In the genomic region with DNA sequence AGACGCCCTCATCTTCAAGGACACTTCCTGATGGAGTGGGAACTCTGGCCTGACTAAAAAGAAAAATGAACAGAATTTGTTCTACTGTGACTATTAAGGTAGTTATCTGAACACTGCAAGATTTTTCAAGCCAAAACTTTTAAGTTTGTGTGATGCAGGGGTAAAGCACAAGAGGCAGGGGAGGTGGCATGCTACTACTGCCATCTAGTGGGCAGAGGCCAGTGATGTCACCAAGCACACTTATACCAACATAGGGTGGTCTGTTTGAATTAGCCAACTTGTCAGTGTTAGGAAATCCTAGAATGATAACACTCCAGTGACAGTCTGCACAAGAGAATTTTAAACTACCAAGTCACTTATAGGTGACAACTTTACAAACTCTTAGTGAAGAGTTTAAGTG, we compare ENCODE assay signal across 9 mouse cellular contexts. TPM values are rescaled to one million over a fixed set of nuclear protein-coding genes. Genes with fewer than 3 reads are reported as not detected.
DNase-seq lines count a peak whose midpoint lies in the region; ATAC-seq and TF ChIP-seq lines count a peak whose summit lies in the region.
"Had no signal": no experiment of that assay in that cellular context is flagged by ENCODE, and none has a peak within 500 bp of the region (broad histone marks: within the 10 kb centered on the region; RNA-seq: fewer than 3 reads in every experiment).

No protein-coding gene starts in this region.

- H3K4me3 ChIP-seq in kidney, embryonic 14.5 days (ENCODE audit: low read length), result no peak overlapping the region
- H3K4me3 ChIP-seq in thymus, adult 2 months (ENCODE audit: control insufficient read depth, insufficient read depth, low read length), result no peak overlapping the region
- H3K4me3 ChIP-seq: limb, embryonic 13.5 days had no signal

- no peaks in the 10 kb centered on the region for H3K9me3 ChIP-seq in kidney, embryonic 14.5 days (ENCODE audit: control insufficient read depth, low read length)
- H3K9me3 ChIP-seq: limb, embryonic 13.5 days had no signal

- no peak for TF ChIP-seq POLR2A in thymus, adult 2 months (IDR thresholded peaks at IDR 0.05; ENCODE audit: control insufficient read depth, extremely low read depth, insufficient read depth, low read length, poor library complexity)

- 89% methylated on average over 1 of the region's 1 CpGs for WGBS in kidney, embryonic 14.5 days
- WGBS in thymus, adult 2 months, result 89% methylated on average over 1 of the region's 1 CpGs

- peaks cover 62% of the 10 kb centered on the region for H3K36me3 ChIP-seq in kidney, embryonic 14.5 days (ENCODE audit: control insufficient read depth, insufficient read depth, low read length)
- H3K36me3 ChIP-seq in thymus, adult 2 months (ENCODE audit: control insufficient read depth, insufficient read depth, low read length), result peaks cover 68% of the 10 kb centered on the region

- no peaks in the 10 kb centered on the region for H3K27me3 ChIP-seq in kidney, embryonic 14.5 days (ENCODE audit: control insufficient read depth, insufficient read depth, low read length)
- no peaks in the 10 kb centered on the region for H3K27me3 ChIP-seq in thymus, adult 2 months (ENCODE audit: control insufficient read depth, insufficient read depth, low read length)
- H3K27me3 ChIP-seq: limb, embryonic 13.5 days had no signal

- H3K27ac ChIP-seq in kidney, embryonic 14.5 days (ENCODE audit: low read depth, low read length), result no peak overlapping the region
- no peak overlapping the region for H3K27ac ChIP-seq in thymus, adult 2 months (ENCODE audit: control insufficient read depth, insufficient read depth, low read length)
- H3K27ac ChIP-seq: limb, embryonic 13.5 days had no signal

- no peak overlapping the region for H3K4me2 ChIP-seq in kidney, embryonic 14.5 days (replicated peaks; ENCODE audit: low read depth, low read length)
- H3K4me2 ChIP-seq: limb, embryonic 13.5 days had no signal

- H3K4me1 ChIP-seq in kidney, embryonic 14.5 days (ENCODE audit: control insufficient read depth, insufficient read depth, low read length), result no peaks in the 10 kb centered on the region
- H3K4me1 ChIP-seq in thymus, adult 2 months (replicated peaks; ENCODE audit: control insufficient read depth, insufficient read depth, low read length), result peaks cover 7% of the 10 kb centered on the region

- H3K9ac ChIP-seq in kidney, embryonic 14.5 days (ENCODE audit: low read depth, low read length), result no peak overlapping the region
- H3K9ac ChIP-seq: limb, embryonic 13.5 days had no signal

- intact Hi-C loops in gastrocnemius, postnatal 14 days (cut with DNase I; ENCODE audit: low total_unique reads), result no loop called here
- intact Hi-C loops in gastrocnemius, postnatal 36 days (cut with DNase I), result no loop called here

- peak; percentile 22 for DNase-seq in gastrocnemius, postnatal 14 days
- no peak for DNase-seq in gastrocnemius, postnatal 36 days
- peak; percentile 77 for DNase-seq in 3T3-L1 (ENCODE audit: low read depth, low spot score)
- DNase-seq in MN1 (ENCODE audit: low spot score), result peak; percentile 73
- DNase-seq in embryo, embryonic 10 days (ENCODE audit: low spot score), result peak; percentile 80
- peak; percentile 64 for DNase-seq in lung, postnatal 36 days
- DNase-seq in thymus, adult 2 months, result peak; percentile 62

- ATAC-seq in kidney, embryonic 14.5 days (ENCODE audit: low FRiP score, low TSS enrichment), result peak; percentile 68; the same call in 1 of the 2 replicates

- TF ChIP-seq CTCF in thymus, adult 2 months (IDR thresholded peaks at IDR 0.05; ENCODE audit: borderline replicate concordance, control insufficient read depth, extremely low read depth, insufficient read depth, low read length, poor library complexity), result no peak

RNA-seq across cellular contexts. Expression of a gene that starts 6.7 kb away (rescaled TPM):
- total RNA-seq in gastrocnemius, postnatal 14 days (2021), result 10 to 100 TPM; 40.3 to 46.7 TPM
- 10 to 100 TPM; 36.0 to 47.5 TPM for total RNA-seq in gastrocnemius, postnatal 36 days (2021)
- 342 and 399 TPM in 2 replicates for polyA plus RNA-seq in kidney, embryonic 14.5 days (2014; fragmentation: Nextera tagmentation; extraction: Ambion mirVana)
- polyA plus RNA-seq in thymus, adult 2 months (2012; rRNA removed), result 122 and 134 TPM in 2 replicates

RNA-seq across cellular contexts. Expression of a gene that starts 7.0 kb away (rescaled TPM):
- 10 to 100 TPM; 18.8 to 23.9 TPM for total RNA-seq in gastrocnemius, postnatal 14 days (2021)
- 10 to 100 TPM; 16.7 to 17.7 TPM for total RNA-seq in gastrocnemius, postnatal 36 days (2021)
- polyA plus RNA-seq in kidney, embryonic 14.5 days (2014; fragmentation: Nextera tagmentation; extraction: Ambion mirVana), result 18.9 and 33.0 TPM in 2 replicates
- polyA plus RNA-seq in thymus, adult 2 months (2012; rRNA removed), result 199 and 252 TPM in 2 replicates

RNA-seq across cellular contexts. Expression of a gene that starts 18.3 kb away (rescaled TPM):
- not detected for total RNA-seq in gastrocnemius, postnatal 14 days (2021)
- not detected for total RNA-seq in gastrocnemius, postnatal 36 days (2021)
- polyA plus RNA-seq in kidney, embryonic 14.5 days (2014; fragmentation: Nextera tagmentation; extraction: Ambion mirVana), result not detected in 2 replicates
- 0.04 TPM in 1 of 2 replicates, not detected in the other for polyA plus RNA-seq in thymus, adult 2 months (2012; rRNA removed)

RNA-seq across cellular contexts. Expression of a gene that starts 29.1 kb away (rescaled TPM):
- under 1 TPM; 0.13 to 0.33 TPM for total RNA-seq in gastrocnemius, postnatal 14 days (2021)
- under 1 TPM; 0.08 to 0.15 TPM for total RNA-seq in gastrocnemius, postnatal 36 days (2021)
- polyA plus RNA-seq in kidney, embryonic 14.5 days (2014; fragmentation: Nextera tagmentation; extraction: Ambion mirVana), result 0.07 TPM in 1 of 2 replicates, not detected in the other
- polyA plus RNA-seq in thymus, adult 2 months (2012; rRNA removed), result 0.08 and 0.11 TPM in 2 replicates

RNA-seq across cellular contexts. Expression of a gene that starts 53.0 kb away (rescaled TPM):
- total RNA-seq in gastrocnemius, postnatal 14 days (2021), result 10 to 100 TPM; 22.0 to 26.6 TPM
- total RNA-seq in gastrocnemius, postnatal 36 days (2021), result 10 to 100 TPM; 17.8 to 22.9 TPM
- 71.9 and 87.6 TPM in 2 replicates for polyA plus RNA-seq in kidney, embryonic 14.5 days (2014; fragmentation: Nextera tagmentation; extraction: Ambion mirVana)
- polyA plus RNA-seq in thymus, adult 2 months (2012; rRNA removed), result 183 and 225 TPM in 2 replicates

Comparison
In these comparisons a context has a peak if more than half of its experiments do, and no peak if none do; other contexts are left out.
1. DNase-seq: peak in gastrocnemius, postnatal 14 days (single experiment), 3T3-L1 (single experiment), MN1 (single experiment), embryo, embryonic 10 days (single experiment), lung, postnatal 36 days (single experiment) and thymus, adult 2 months (single experiment); none in gastrocnemius, postnatal 36 days (0 of 2).